Mouse (Mus musculus) lung, adult 2 months (tissue): ENCODE measurements at regions not wholly inside any gene's neighbourhood (a gene's known extent, or its start where the extent isn't known, plus 50 kb on each side); places are given as distances from the start of the nearest gene placed in this dataset.

Experiments
- DNase-seq: peaks from one replicate; pipeline ENCODE4 v3.0.0; 2022
- H3K4me1 ChIP-seq: fragments of 200-500 bp; 2 replicates; pipeline ENCODE4 v1.6.1; 2011; ENCODE audit warnings: low read length; ENCODE audit not compliant: control insufficient read depth, insufficient read depth
- H3K4me3 ChIP-seq: fragments of 200-500 bp; replicated peaks from 2 replicates; pipeline ENCODE3; 2011; ENCODE audit warnings: low read depth, mild to moderate bottlenecking, control low read depth, low read length; ENCODE audit errors: extremely low read depth
- CTCF ChIP-seq: fragments of 200-500 bp; IDR thresholded peaks from 2 replicates; pipeline ENCODE4 v1.5.1; 2011; ENCODE audit warnings: mild to moderate bottlenecking, low read length, control low read depth; ENCODE audit not compliant: insufficient read depth
- POLR2A ChIP-seq: fragments of 200-500 bp; IDR thresholded peaks from 2 replicates; pipeline ENCODE4 v1.6.1; 2011; ENCODE audit warnings: low read depth, mild to moderate bottlenecking, control low read depth, low read length, borderline replicate concordance; ENCODE audit errors: extremely low read depth
- WGBS: fragments of 180-500 bp; shearing (Covaris S2); methylation state at CpG from one replicate; pipeline ENCODE4 v1.1.7; 2018; 5-methylcytosine and 5-hydroxymethylcytosine counted together

GRCm38 (mm10) chr13:52190848-52191590 lies 340.1 kb downstream of the Diras2 start:
- 77% methylated on average over 15 of the region's 15 CpGs for WGBS
- H3K4me3 ChIP-seq: no peak overlapping the region
- DNase-seq: no peak
- TF ChIP-seq CTCF (no peak), POLR2A (no peak)
- H3K4me1 ChIP-seq: no peaks in the 10 kb centered on the region

GRCm38 (mm10) chr13:52196917-52197316 lies 334.2 kb downstream of the Diras2 start:
- no peak for DNase-seq
- 80% methylated on average over 5 of the region's 5 CpGs for WGBS
- no peak overlapping the region for H3K4me3 ChIP-seq

GRCm38 (mm10) chr13:52198649-52199348 lies 332.3 kb downstream of the Diras2 start:
- Histone ChIP-seq H3K4me1 (no peaks in the 10 kb centered on the region), H3K4me3 (no peak overlapping the region)
- DNase-seq: no peak
- 84% methylated on average over 7 of the region's 7 CpGs for WGBS
- no peak for TF ChIP-seq POLR2A
- peak; percentile 29; the same call in 1 of the 2 replicates for TF ChIP-seq CTCF

More at GRCm38 (mm10) chr13:52196917-52197316, 334.2 kb downstream of the Diras2 start:
- TF ChIP-seq POLR2A (no peak), CTCF (no peak)
- no peaks in the 10 kb centered on the region for H3K4me1 ChIP-seq

- H3K4me1 ChIP-seq: no peaks in the 10 kb centered on the region
- WGBS: 75% methylated on average over 1 of the region's 1 CpGs
- H3K4me3 ChIP-seq: no peak overlapping the region
- DNase-seq: no peak
- TF ChIP-seq POLR2A (no peak), CTCF (no peak)
Measured at GRCm38 (mm10) chr13:52202372-52202771, 328.7 kb downstream of the Diras2 start.

- Histone ChIP-seq H3K4me3 (no peak overlapping the region), H3K4me1 (no peaks in the 10 kb centered on the region)
- TF ChIP-seq POLR2A: no peak
- TF ChIP-seq CTCF: no peak
- 62% methylated on average over 4 of the region's 4 CpGs for WGBS
- no peak for DNase-seq
Measured at GRCm38 (mm10) chr13:52205951-52206350, 325.1 kb downstream of the Diras2 start.

- no peak for DNase-seq
- TF ChIP-seq POLR2A: no peak
- TF ChIP-seq CTCF: no peak
- Histone ChIP-seq H3K4me3 (no peak overlapping the region), H3K4me1 (no peaks in the 10 kb centered on the region)
- whole genome bisulfite sequencing: 87% methylated on average over 5 of the region's 5 CpGs
Measured at GRCm38 (mm10) chr13:52216343-52216742, 314.7 kb downstream of the Diras2 start.

- H3K4me1 ChIP-seq: 0 out of 2 replicates have a peak, but pooled peaks cover under 1% of the 10 kb centered on the region
- no peak overlapping the region for H3K4me3 ChIP-seq
- WGBS: 80% methylated on average over 5 of the region's 5 CpGs
- no peak for DNase-seq
- no peak for TF ChIP-seq CTCF
Measured at GRCm38 (mm10) chr13:52217066-52217465, 314.0 kb downstream of the Diras2 start.

GRCm38 (mm10) chr13:52217741-52218140 lies 313.3 kb downstream of the Diras2 start:
- TF ChIP-seq CTCF (no peak), POLR2A (no peak)
- no peak for DNase-seq
- Histone ChIP-seq H3K4me3 (no peak overlapping the region), H3K4me1 (0 out of 2 replicates have a peak, but pooled peaks cover 3% of the 10 kb centered on the region)
- WGBS: 77% methylated on average over 7 of the region's 7 CpGs

- no peak for TF ChIP-seq CTCF
- no peak for TF ChIP-seq POLR2A
- Histone ChIP-seq H3K4me3 (no peak overlapping the region), H3K4me1 (peaks cover 6% of the 10 kb centered on the region; the same call in 1 of the 2 replicates)
- peak; percentile 7 for DNase-seq
- 47% methylated on average over 11 of the region's 11 CpGs for WGBS
Measured at GRCm38 (mm10) chr13:52222315-52223097, 308.6 kb downstream of the Diras2 start.

GRCm38 (mm10) chr13:52223098-52223962 lies 307.7 kb downstream of the Diras2 start:
- no peak for TF ChIP-seq CTCF
- TF ChIP-seq POLR2A: no peak
- H3K4me3 ChIP-seq: no peak overlapping the region
- WGBS: 53% methylated on average over 6 of the region's 6 CpGs
- H3K4me1 ChIP-seq: peaks cover 6% of the 10 kb centered on the region; the same call in 1 of the 2 replicates
- peak; percentile 13 for DNase-seq
